In the genomic region with DNA sequence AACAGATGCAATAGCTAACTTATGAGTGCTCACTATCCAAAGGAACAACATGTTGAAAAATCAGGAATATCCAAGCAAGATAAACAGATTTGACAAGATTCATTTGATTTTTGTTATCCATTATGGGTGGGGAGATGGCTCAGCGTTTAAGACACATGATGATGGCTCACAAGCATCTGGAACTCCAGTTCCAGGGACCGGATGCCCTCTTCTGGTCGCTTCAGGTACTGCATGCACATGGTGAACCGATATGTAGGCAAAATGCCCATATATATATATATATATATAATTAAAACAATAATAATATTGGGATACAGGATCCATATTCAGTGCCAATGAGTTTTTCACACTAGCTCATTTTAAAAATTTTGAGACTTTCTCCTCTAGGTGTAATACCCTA, we compare ENCODE assay signal across 9 mouse cellular contexts. TPM values are rescaled to one million over a fixed set of nuclear protein-coding genes. Genes with fewer than 3 reads are reported as not detected.
DNase-seq lines count a peak whose midpoint lies in the region; ATAC-seq and TF ChIP-seq lines count a peak whose summit lies in the region.
"Had no signal": no experiment of that assay in that cellular context is flagged by ENCODE, and none has a peak within 500 bp of the region (broad histone marks: within the 10 kb centered on the region; RNA-seq: fewer than 3 reads in every experiment).

No protein-coding gene starts in this region.

- H3K9me3 ChIP-seq in heart, postnatal 0 days (replicated peaks; ENCODE audit: control insufficient read depth, low read length) = no peaks in the 10 kb centered on the region
- no peaks in the 10 kb centered on the region for H3K9me3 ChIP-seq in heart, embryonic 11.5 days (replicated peaks; ENCODE audit: control insufficient read depth, low read length)

- H3K4me1 ChIP-seq in heart, postnatal 0 days (ENCODE audit: control insufficient read depth, insufficient read depth) = no peaks in the 10 kb centered on the region
- H3K4me1 ChIP-seq in heart, embryonic 11.5 days (ENCODE audit: control insufficient read depth, insufficient read depth, low read length) = peaks cover 9% of the 10 kb centered on the region; the same call in 1 of the 2 replicates

- no peaks in the 10 kb centered on the region for H3K27me3 ChIP-seq in heart, postnatal 0 days (ENCODE audit: control insufficient read depth, insufficient read depth, low read length)
- H3K27me3 ChIP-seq in heart, embryonic 11.5 days (ENCODE audit: control insufficient read depth, insufficient read depth, low read length) = 0 out of 2 replicates have a peak, but pooled peaks cover 5% of the 10 kb centered on the region

- no peak overlapping the region for H3K4me3 ChIP-seq in heart, postnatal 0 days (ENCODE audit: low read depth, low read length)
- H3K4me3 ChIP-seq in heart, embryonic 11.5 days (ENCODE audit: low read depth, low read length) = no peak overlapping the region
- H3K4me3 ChIP-seq: embryonic facial prominence, embryonic 12.5 days had no signal

- no peaks in the 10 kb centered on the region for H3K36me3 ChIP-seq in heart, postnatal 0 days (replicated peaks; ENCODE audit: control insufficient read depth, insufficient read depth, low read length)
- no peaks in the 10 kb centered on the region for H3K36me3 ChIP-seq in heart, embryonic 11.5 days (ENCODE audit: control insufficient read depth, insufficient read depth, low read length)
- H3K36me3 ChIP-seq: embryonic facial prominence, embryonic 12.5 days had no signal

- no peak overlapping the region for H3K27ac ChIP-seq in heart, postnatal 0 days (ENCODE audit: low read depth)
- no peak overlapping the region for H3K27ac ChIP-seq in heart, embryonic 11.5 days (ENCODE audit: low read depth, low read length)
- H3K27ac ChIP-seq: embryonic facial prominence, embryonic 12.5 days had no signal

- peak; percentile 62 for TF ChIP-seq CTCF in heart, postnatal 0 days (IDR thresholded peaks at IDR 0.05; ENCODE audit: low read depth)

- WGBS in heart, postnatal 0 days = 13% methylated on average over 4 of the region's 4 CpGs
- 26% methylated on average over 4 of the region's 4 CpGs for WGBS in heart, embryonic 11.5 days (ENCODE audit: insufficient replicate concordance)

- H3K9ac ChIP-seq in heart, postnatal 0 days (replicated peaks; ENCODE audit: low read depth, low read length) = no peak overlapping the region
- no peak overlapping the region for H3K9ac ChIP-seq in heart, embryonic 11.5 days (ENCODE audit: low read depth, low read length)
- H3K9ac ChIP-seq: embryonic facial prominence, embryonic 12.5 days had no signal

- DNase-seq in heart, postnatal 0 days (ENCODE audit: low spot score) = no peak
- DNase-seq in right cerebral cortex, adult 2 months (ENCODE audit: low spot score in 2 of 2) = peak; percentile 48 to 54
- DNase-seq in right cerebral cortex, postnatal 25 days = no peak
- DNase-seq in c-Kit-positive CD71-negative TER-119-negative erythroid progenitor cells, embryonic 14.5 days (ENCODE audit: low read depth) = peak; percentile 49
- peak; percentile 60 to 71 for DNase-seq in natural killer cell, adult 2 months (ENCODE audit: low spot score in 2 of 2)
- peak; percentile 87 for DNase-seq in thymus, postnatal 4 days

- H3K4me2 ChIP-seq in heart, postnatal 0 days (ENCODE audit: low read depth, low read length) = no peak overlapping the region
- no peak overlapping the region for H3K4me2 ChIP-seq in heart, embryonic 11.5 days
- H3K4me2 ChIP-seq: embryonic facial prominence, embryonic 12.5 days had no signal

- no peak for ATAC-seq in heart, postnatal 0 days (ENCODE audit: insufficient read depth, low read depth)
- ATAC-seq in heart, embryonic 11.5 days (replicated peaks; ENCODE audit: insufficient number of reproducible peaks, low FRiP score, low TSS enrichment) = no peak
- ATAC-seq in granulocyte monocyte progenitor cell, adult 5-6 weeks (replicated peaks; ENCODE audit: poor library complexity, severe bottlenecking) = peak; percentile 55

- TF ChIP-seq EP300 in heart, postnatal 0 days (IDR thresholded peaks at IDR 0.05; ENCODE audit: low read depth) = no peak

RNA-seq across cellular contexts. Expression of a gene that starts 5.7 kb away (rescaled TPM):
- total RNA-seq in heart, postnatal 0 days (2014; rRNA removed; ENCODE audit: low replicate concordance) = 5.8 and 11.4 TPM in 2 replicates
- 2.7 TPM in 2 replicates for polyA plus RNA-seq in heart, postnatal 0 days (2015; fragmentation: Nextera tagmentation; extraction: Ambion mirVana)
- 4.1 and 5.4 TPM in 2 replicates for polyA plus RNA-seq in heart, embryonic 11.5 days (2014; fragmentation: Nextera tagmentation; extraction: Ambion mirVana)
- total RNA-seq in granulocyte monocyte progenitor cell, adult 5-6 weeks (2014; fragmentation: Nextera tagmentation) = 1.6 and 3.2 TPM in 2 replicates
- 2.5 and 4.6 TPM in 2 replicates for total RNA-seq in granulocyte monocyte progenitor cell, adult 5-6 weeks (2017)

Comparison
In these comparisons a context has a peak if more than half of its experiments do, and no peak if none do; other contexts are left out.
1. DNase-seq: peak in right cerebral cortex, adult 2 months (2 of 2), c-Kit-positive CD71-negative TER-119-negative erythroid progenitor cells, embryonic 14.5 days (single experiment), natural killer cell, adult 2 months (2 of 2) and thymus, postnatal 4 days (single experiment); none in heart, postnatal 0 days (single experiment) and right cerebral cortex, postnatal 25 days (single experiment).